Mouse (Mus musculus): ENCODE data around the gene Clcn5. TPM values are rescaled to one million over a fixed set of nuclear protein-coding genes. Genes with fewer than 3 reads are reported as not detected.

The Clcn5 gene
- 12.0 and 14.1 TPM in 2 replicates for polyA plus RNA-seq (2014; fragmentation: Nextera tagmentation; extraction: Ambion mirVana)

DNA sequence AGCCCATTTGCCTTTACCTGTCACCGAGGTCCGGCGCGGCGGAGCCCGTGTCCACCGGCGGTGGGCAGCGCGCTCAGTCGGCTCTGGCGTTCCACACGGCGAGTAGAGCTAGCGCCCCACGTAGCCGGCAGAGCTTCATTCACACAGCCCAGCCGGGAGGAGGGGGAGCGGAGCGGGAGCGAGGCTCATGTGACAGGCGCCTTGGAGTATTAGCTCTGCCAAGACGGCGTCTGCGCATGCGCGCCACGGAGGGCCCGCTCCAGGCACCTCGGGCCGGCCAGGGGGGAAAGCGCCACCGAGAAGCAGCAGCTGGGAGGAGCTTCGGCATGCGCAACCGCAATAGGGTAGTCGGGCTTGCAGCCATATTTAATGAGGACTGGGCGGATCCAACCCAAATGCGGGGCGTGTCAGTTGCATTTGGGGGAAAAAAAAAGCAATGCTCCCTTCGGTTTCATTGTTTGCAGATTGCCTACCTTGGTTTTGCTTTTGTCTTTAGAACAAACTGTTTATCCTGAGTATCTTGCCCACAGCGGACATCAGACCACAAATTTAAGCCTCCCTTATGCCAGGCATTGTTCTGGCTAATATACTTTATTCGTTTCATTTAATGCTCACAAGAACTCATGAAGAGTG is at the start of gene Clcn5:
Gene Clcn5 (minus strand): TSS at position 270 of the 633 bp plus-strand sequence.
- Histone ChIP-seq H3K9me3 (ENCODE audit: control insufficient read depth, low read length) (no peaks in the 10 kb centered on the region), H3K4me2 (replicated peaks; ENCODE audit: low read depth, low read length) (peak within 1 kb of the TSS; percentile 54), H3K9ac (ENCODE audit: low read depth, low read length) (peak within 1 kb of the TSS; percentile 65), H3K27ac (ENCODE audit: low read depth, low read length) (peak within 1 kb of the TSS; percentile 67), H3K4me3 (ENCODE audit: low read depth, low read length) (peak within 1 kb of the TSS; percentile 52), H3K36me3 (ENCODE audit: control insufficient read depth, insufficient read depth, low read length) (no peaks in the 10 kb centered on the region), H3K4me1 (replicated peaks; ENCODE audit: control insufficient read depth, insufficient read depth, low read length) (no peaks in the 10 kb centered on the region), H3K27me3 (ENCODE audit: control insufficient read depth, insufficient read depth, low read length) (no peaks in the 10 kb centered on the region)
- peak; percentile 98 for ATAC-seq (ENCODE audit: low FRiP score)
- WGBS: 15% methylated on average over 43 of the region's 43 CpGs
- peak; percentile 92 for DNase-seq (ENCODE audit: low spot score)

DNA sequence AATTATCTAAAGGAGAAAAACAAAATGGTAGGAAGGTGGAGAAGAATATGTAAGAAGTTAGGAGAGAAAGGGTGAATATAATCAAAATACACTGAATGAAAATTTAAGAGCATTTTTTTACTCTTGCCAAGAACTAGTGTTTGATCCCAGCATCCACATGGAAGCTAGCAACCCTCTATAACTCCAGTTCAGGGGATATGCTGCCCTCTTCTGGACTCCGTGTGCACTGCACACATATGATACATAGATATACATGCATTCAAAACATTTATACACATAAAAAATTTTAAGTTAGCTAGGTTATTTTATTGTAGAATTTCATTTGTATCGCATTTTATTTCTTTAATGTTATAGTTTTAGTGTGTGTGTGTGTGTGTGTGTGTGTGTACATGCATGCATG is 6.3 kb upstream of the Clcn5 start:
- Histone ChIP-seq H3K27ac (ENCODE audit: low read depth, low read length) (no peak overlapping the region), H3K27me3 (ENCODE audit: control insufficient read depth, insufficient read depth, low read length) (no peaks in the 10 kb centered on the region), H3K9ac (ENCODE audit: low read depth, low read length) (no peak overlapping the region), H3K4me1 (replicated peaks; ENCODE audit: control insufficient read depth, insufficient read depth, low read length) (no peaks in the 10 kb centered on the region), H3K36me3 (ENCODE audit: control insufficient read depth, insufficient read depth, low read length) (no peaks in the 10 kb centered on the region), H3K4me3 (ENCODE audit: low read depth, low read length) (no peak overlapping the region), H3K9me3 (ENCODE audit: control insufficient read depth, low read length) (no peaks in the 10 kb centered on the region), H3K4me2 (replicated peaks; ENCODE audit: low read depth, low read length) (no peak overlapping the region)
- WGBS: 43% methylated on average over 2 of the region's 2 CpGs
- DNase-seq (ENCODE audit: low spot score): peak; percentile 10
- ATAC-seq (ENCODE audit: low FRiP score): no peak

DNA sequence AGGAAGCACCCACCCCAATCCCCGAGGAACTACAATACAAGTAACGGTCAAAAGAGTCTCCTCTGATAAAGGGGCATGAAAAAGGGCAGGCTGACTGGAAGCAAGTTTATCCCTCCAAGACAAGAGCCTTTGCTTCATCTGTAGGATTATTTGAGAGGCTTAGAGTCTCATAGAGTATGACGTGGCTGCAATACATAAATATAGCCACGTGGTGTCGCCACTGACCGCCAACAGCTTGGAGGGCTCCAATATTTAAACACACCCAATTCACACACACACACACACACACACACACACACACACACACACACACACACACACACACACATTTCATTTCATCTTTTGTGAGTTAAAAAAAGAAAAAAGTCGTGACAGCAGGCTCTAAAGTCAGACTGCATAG is 3.1 kb upstream of the Clcn5 start:
- no peak overlapping the region for H3K9ac ChIP-seq (ENCODE audit: low read depth, low read length)
- H3K4me1 ChIP-seq (replicated peaks; ENCODE audit: control insufficient read depth, insufficient read depth, low read length): no peaks in the 10 kb centered on the region
- H3K4me2 ChIP-seq (replicated peaks; ENCODE audit: low read depth, low read length): no peak overlapping the region
- no peaks in the 10 kb centered on the region for H3K9me3 ChIP-seq (ENCODE audit: control insufficient read depth, low read length)
- H3K27me3 ChIP-seq (ENCODE audit: control insufficient read depth, insufficient read depth, low read length): no peaks in the 10 kb centered on the region
- ATAC-seq (ENCODE audit: low FRiP score) (no peak), DNase-seq (ENCODE audit: low spot score) (peak; percentile 70)
- no peak overlapping the region for H3K27ac ChIP-seq (ENCODE audit: low read depth, low read length)
- H3K36me3 ChIP-seq (ENCODE audit: control insufficient read depth, insufficient read depth, low read length): no peaks in the 10 kb centered on the region
- 14% methylated on average over 7 of the region's 7 CpGs for WGBS
- H3K4me3 ChIP-seq (ENCODE audit: low read depth, low read length): no peak overlapping the region

GRCm38 (mm10) chrX:7320571-7320970 is 1.4 kb upstream of the Clcn5 start:
- 75% methylated on average over 2 of the region's 2 CpGs for WGBS
- Histone ChIP-seq H3K4me3 (ENCODE audit: low read depth, low read length) (no peak overlapping the region), H3K9me3 (ENCODE audit: control insufficient read depth, low read length) (no peaks in the 10 kb centered on the region), H3K9ac (ENCODE audit: low read depth, low read length) (no peak overlapping the region), H3K4me2 (replicated peaks; ENCODE audit: low read depth, low read length) (no peak overlapping the region), H3K36me3 (ENCODE audit: control insufficient read depth, insufficient read depth, low read length) (no peaks in the 10 kb centered on the region), H3K27ac (ENCODE audit: low read depth, low read length) (no peak overlapping the region), H3K4me1 (replicated peaks; ENCODE audit: control insufficient read depth, insufficient read depth, low read length) (no peaks in the 10 kb centered on the region), H3K27me3 (ENCODE audit: control insufficient read depth, insufficient read depth, low read length) (no peaks in the 10 kb centered on the region)
- DNase-seq (ENCODE audit: low spot score): no peak
- no peak for ATAC-seq (ENCODE audit: low FRiP score)

GRCm38 (mm10) chrX:7318551-7319025 is 570 bp downstream of the Clcn5 start:
- H3K4me1 ChIP-seq (replicated peaks; ENCODE audit: control insufficient read depth, insufficient read depth, low read length): no peaks in the 10 kb centered on the region
- H3K9me3 ChIP-seq (ENCODE audit: control insufficient read depth, low read length): no peaks in the 10 kb centered on the region
- no peaks in the 10 kb centered on the region for H3K27me3 ChIP-seq (ENCODE audit: control insufficient read depth, insufficient read depth, low read length)
- WGBS: 21% methylated on average over 24 of the region's 37 CpGs
- no peak for DNase-seq (ENCODE audit: low spot score)
- peak overlapping the region; percentile 52 for H3K4me3 ChIP-seq (ENCODE audit: low read depth, low read length)
- peak; percentile 79 for ATAC-seq (ENCODE audit: low FRiP score)
- H3K9ac ChIP-seq (ENCODE audit: low read depth, low read length): peak overlapping the region; percentile 65
- H3K4me2 ChIP-seq (replicated peaks; ENCODE audit: low read depth, low read length): peak overlapping the region; percentile 54
- H3K36me3 ChIP-seq (ENCODE audit: control insufficient read depth, insufficient read depth, low read length): no peaks in the 10 kb centered on the region
- H3K27ac ChIP-seq (ENCODE audit: low read depth, low read length): peak overlapping the region; percentile 67

DNA sequence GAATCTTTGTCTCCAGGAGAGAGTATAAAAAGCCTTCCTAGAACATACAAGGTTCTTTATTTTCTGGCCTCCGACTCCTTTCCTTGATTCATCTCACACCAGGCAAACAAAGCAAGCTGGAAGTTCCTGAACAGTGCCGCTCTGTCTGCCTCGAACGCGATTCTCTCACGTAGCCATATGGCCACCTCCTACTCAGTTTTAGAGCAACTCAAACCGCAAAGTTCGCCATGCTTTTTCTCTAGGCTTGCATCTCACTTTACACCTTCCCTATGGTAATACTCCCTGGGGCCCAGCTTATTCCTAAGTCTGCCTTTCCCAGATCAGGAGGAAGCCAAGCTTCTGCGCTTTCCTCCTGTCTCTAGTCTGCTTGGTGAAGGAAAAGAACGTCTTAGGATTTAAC is 4.0 kb downstream of the Clcn5 start:
- peak; percentile 5 for DNase-seq (ENCODE audit: low spot score)

DNA sequence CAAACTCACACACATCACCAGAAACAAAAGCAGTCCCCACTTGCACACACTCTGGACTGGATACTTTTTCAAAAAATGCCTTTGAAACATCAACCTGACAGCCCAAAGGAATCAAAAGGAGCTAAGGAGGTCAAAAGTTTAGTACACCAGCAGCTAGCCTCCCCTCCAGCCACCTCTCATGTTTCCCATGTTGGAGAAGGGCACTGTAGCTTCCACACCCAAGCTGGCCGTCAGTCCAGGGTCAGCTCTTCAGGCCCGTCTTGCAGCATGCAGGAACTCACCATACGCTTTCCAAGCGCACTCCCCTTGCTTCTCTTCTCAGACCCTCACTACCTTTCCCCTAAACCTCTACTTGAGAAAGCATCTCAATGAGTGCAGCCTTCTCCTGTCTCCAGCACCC is 4.5 kb downstream of the Clcn5 start:
- Histone ChIP-seq H3K9me3 (ENCODE audit: control insufficient read depth, low read length) (no peaks in the 10 kb centered on the region), H3K4me3 (ENCODE audit: low read depth, low read length) (no peak overlapping the region), H3K27ac (ENCODE audit: low read depth, low read length) (no peak overlapping the region), H3K4me2 (replicated peaks; ENCODE audit: low read depth, low read length) (no peak overlapping the region), H3K9ac (ENCODE audit: low read depth, low read length) (no peak overlapping the region), H3K27me3 (ENCODE audit: control insufficient read depth, insufficient read depth, low read length) (no peaks in the 10 kb centered on the region), H3K36me3 (ENCODE audit: control insufficient read depth, insufficient read depth, low read length) (no peaks in the 10 kb centered on the region), H3K4me1 (replicated peaks; ENCODE audit: control insufficient read depth, insufficient read depth, low read length) (no peaks in the 10 kb centered on the region)
- WGBS: 57% methylated on average over 4 of the region's 4 CpGs
- DNase-seq (ENCODE audit: low spot score) (no peak), ATAC-seq (ENCODE audit: low FRiP score) (no peak)

More for the DNA sequence above, 4.0 kb downstream of the Clcn5 start:
- Histone ChIP-seq H3K27ac (ENCODE audit: low read depth, low read length) (no peak overlapping the region), H3K4me2 (replicated peaks; ENCODE audit: low read depth, low read length) (no peak overlapping the region), H3K9me3 (ENCODE audit: control insufficient read depth, low read length) (no peaks in the 10 kb centered on the region), H3K4me1 (replicated peaks; ENCODE audit: control insufficient read depth, insufficient read depth, low read length) (no peaks in the 10 kb centered on the region), H3K9ac (ENCODE audit: low read depth, low read length) (no peak overlapping the region), H3K4me3 (ENCODE audit: low read depth, low read length) (no peak overlapping the region), H3K36me3 (ENCODE audit: control insufficient read depth, insufficient read depth, low read length) (no peaks in the 10 kb centered on the region), H3K27me3 (ENCODE audit: control insufficient read depth, insufficient read depth, low read length) (no peaks in the 10 kb centered on the region)
- ATAC-seq (ENCODE audit: low FRiP score): no peak
- WGBS: 39% methylated on average over 10 of the region's 10 CpGs

DNA sequence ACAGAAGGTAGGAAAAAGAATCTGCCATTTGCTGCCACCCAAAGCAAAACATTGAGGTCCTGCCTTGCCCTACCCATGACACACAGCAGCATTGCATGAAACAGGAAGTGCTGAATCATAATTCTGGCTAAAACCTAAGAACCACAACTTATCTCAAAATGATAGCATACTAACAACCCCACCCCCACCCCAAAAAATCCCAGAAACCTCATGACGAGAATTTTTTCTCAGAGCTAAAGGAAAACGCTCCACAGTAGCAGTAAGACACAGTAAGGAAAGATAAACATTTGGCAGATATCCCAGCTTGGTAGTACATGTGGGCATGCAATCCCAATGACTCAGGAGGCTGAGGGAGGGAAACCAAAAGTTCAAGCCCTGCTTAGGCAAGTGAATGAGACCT is 10.9 kb downstream of the Clcn5 start:
- Histone ChIP-seq H3K9me3 (ENCODE audit: control insufficient read depth, low read length) (no peaks in the 10 kb centered on the region), H3K4me2 (replicated peaks; ENCODE audit: low read depth, low read length) (no peak overlapping the region), H3K9ac (ENCODE audit: low read depth, low read length) (no peak overlapping the region), H3K4me1 (replicated peaks; ENCODE audit: control insufficient read depth, insufficient read depth, low read length) (no peaks in the 10 kb centered on the region), H3K4me3 (ENCODE audit: low read depth, low read length) (no peak overlapping the region), H3K27me3 (ENCODE audit: control insufficient read depth, insufficient read depth, low read length) (no peaks in the 10 kb centered on the region), H3K27ac (ENCODE audit: low read depth, low read length) (no peak overlapping the region), H3K36me3 (ENCODE audit: control insufficient read depth, insufficient read depth, low read length) (no peaks in the 10 kb centered on the region)
- no peak for DNase-seq (ENCODE audit: low spot score)
- 71% methylated on average over 2 of the region's 2 CpGs for WGBS
- ATAC-seq (ENCODE audit: low FRiP score): no peak

- Histone ChIP-seq H3K4me1 (replicated peaks; ENCODE audit: control insufficient read depth, insufficient read depth, low read length) (no peaks in the 10 kb centered on the region), H3K9me3 (ENCODE audit: control insufficient read depth, low read length) (no peaks in the 10 kb centered on the region), H3K4me2 (replicated peaks; ENCODE audit: low read depth, low read length) (no peak overlapping the region), H3K27ac (ENCODE audit: low read depth, low read length) (no peak overlapping the region), H3K4me3 (ENCODE audit: low read depth, low read length) (no peak overlapping the region), H3K36me3 (ENCODE audit: control insufficient read depth, insufficient read depth, low read length) (no peaks in the 10 kb centered on the region), H3K9ac (ENCODE audit: low read depth, low read length) (no peak overlapping the region), H3K27me3 (ENCODE audit: control insufficient read depth, insufficient read depth, low read length) (no peaks in the 10 kb centered on the region)
- DNase-seq (ENCODE audit: low spot score) (no peak), ATAC-seq (ENCODE audit: low FRiP score) (no peak)
- 48% methylated on average over 4 of the region's 5 CpGs for WGBS
Observed at GRCm38 (mm10) chrX:7306861-7307260, 12.3 kb downstream of the Clcn5 start.

Data from hindbrain, embryonic 11.5 days (tissue).